Mouse (Mus musculus) olfactory bulb, adult 2 months (tissue): ENCODE data around the gene Ankrd42. TPM values are rescaled to one million over a fixed set of nuclear protein-coding genes. Genes with fewer than 3 reads are reported as not detected.

Experiments
- H3K27ac ChIP-seq: fragments of 200-500 bp; 2 replicates; pipeline ENCODE4 v1.5.1; 2012; ENCODE audit warnings: low read depth, low read length; ENCODE audit not compliant: insufficient read depth
- H3K4me1 ChIP-seq: fragments of 200-500 bp; 2 replicates; pipeline ENCODE4 v1.6.1; 2012; ENCODE audit warnings: low read length; ENCODE audit not compliant: control insufficient read depth, insufficient read depth
- H3K4me3 ChIP-seq: fragments of 200-500 bp; 2 replicates; pipeline ENCODE4 v1.5.1; 2012; ENCODE audit warnings: mild to moderate bottlenecking, low read depth, low read length, moderate library complexity; ENCODE audit not compliant: insufficient read depth
- CTCF ChIP-seq: fragments of 200-500 bp; IDR thresholded peaks from 2 replicates; pipeline ENCODE4 v1.5.1; 2012; ENCODE audit warnings: low read depth, mild to moderate bottlenecking, low read length, moderate library complexity; ENCODE audit not compliant: insufficient read depth
- POLR2A ChIP-seq: fragments of 200-500 bp; IDR thresholded peaks from 2 replicates; pipeline ENCODE4 v1.6.1; 2012; ENCODE audit warnings: mild to moderate bottlenecking, low read depth, low read length, moderate library complexity; ENCODE audit not compliant: insufficient read depth
- WGBS: fragments of 180-500 bp; shearing (Covaris S2); methylation state at CpG from one replicate; pipeline ENCODE4 v1.1.7; 2018; 5-methylcytosine and 5-hydroxymethylcytosine counted together
- polyA plus RNA-seq: library from polyadenylated mRNA; stranded (reverse); fragments of >200 nt; gene quantifications from 2 replicates; pipeline ENCODE4 v1.2.4, GENCODE M21; 2012; ENCODE audit warnings: low replicate concordance; ENCODE audit not compliant: missing spikeins, insufficient read depth, insufficient read length

Ankrd42 gene
- polyA plus RNA-seq, 1 experiment: not detected

GRCm38 (mm10) chr7:92653329-92653728 lies 16.4 kb upstream of the Ankrd42 start:
- H3K27ac ChIP-seq: no peak overlapping the region
- TF ChIP-seq CTCF: no peak
- TF ChIP-seq POLR2A: no peak
- H3K4me3 ChIP-seq: no peak overlapping the region
- H3K4me1 ChIP-seq: peaks cover 2% of the 10 kb centered on the region; the same call in 1 of the 2 replicates
- WGBS: 77% methylated on average over 1 of the region's 1 CpGs

- Histone ChIP-seq H3K4me3 (no peak overlapping the region), H3K27ac (no peak overlapping the region), H3K4me1 (no peaks in the 10 kb centered on the region)
- no peak for TF ChIP-seq CTCF
- TF ChIP-seq POLR2A: no peak
- 79% methylated on average over 7 of the region's 7 CpGs for WGBS
These were observed 10.8 kb upstream of the Ankrd42 start for GRCm38 (mm10) chr7:92647790-92648189.

- Histone ChIP-seq H3K4me3 (no peak overlapping the region), H3K4me1 (no peaks in the 10 kb centered on the region), H3K27ac (no peak overlapping the region)
- TF ChIP-seq POLR2A (no peak), CTCF (no peak)
These were observed 5.4 kb upstream of the Ankrd42 start for GRCm38 (mm10) chr7:92642358-92642757.

GRCm38 (mm10) chr7:92638050-92638449 lies 1.1 kb upstream of the Ankrd42 start:
- Histone ChIP-seq H3K27ac (no peak overlapping the region), H3K4me1 (peaks cover 7% of the 10 kb centered on the region), H3K4me3 (no peak overlapping the region)
- no peak for TF ChIP-seq POLR2A
- TF ChIP-seq CTCF: no peak
- 86% methylated on average over 5 of the region's 5 CpGs for WGBS

GRCm38 (mm10) chr7:92636295-92637011 lies 489 bp downstream of the Ankrd42 start:
- under 1% methylated on average over 49 of the region's 49 CpGs for WGBS
- H3K4me1 ChIP-seq: peaks cover 7% of the 10 kb centered on the region
- H3K27ac ChIP-seq: no peak overlapping the region
- TF ChIP-seq POLR2A (no peak; the same call in 1 of the 2 replicates), CTCF (no peak)
- peak overlapping the region; percentile 64 for H3K4me3 ChIP-seq

GRCm38 (mm10) chr7:92630167-92630566 lies 6.8 kb downstream of the Ankrd42 start:
- TF ChIP-seq CTCF (no peak), POLR2A (no peak)
- Histone ChIP-seq H3K27ac (no peak overlapping the region), H3K4me1 (no peaks in the 10 kb centered on the region), H3K4me3 (no peak overlapping the region)
- WGBS: 45% methylated on average over 2 of the region's 2 CpGs

GRCm38 (mm10) chr7:92624488-92624887 lies 12.5 kb downstream of the Ankrd42 start:
- TF ChIP-seq CTCF (no peak), POLR2A (no peak)
- WGBS: 30% methylated on average over 2 of the region's 2 CpGs
- Histone ChIP-seq H3K4me3 (no peak overlapping the region), H3K27ac (no peak overlapping the region), H3K4me1 (no peaks in the 10 kb centered on the region)

GRCm38 (mm10) chr7:92610830-92611229 lies 26.1 kb downstream of the Ankrd42 start:
- Histone ChIP-seq H3K27ac (no peak overlapping the region), H3K4me1 (no peaks in the 10 kb centered on the region), H3K4me3 (no peak overlapping the region)
- 26% methylated on average over 7 of the region's 7 CpGs for WGBS
- no peak for TF ChIP-seq POLR2A
- TF ChIP-seq CTCF: no peak

- no peak for TF ChIP-seq CTCF
- no peak for TF ChIP-seq POLR2A
- no peak overlapping the region for H3K27ac ChIP-seq
- H3K4me1 ChIP-seq: no peaks in the 10 kb centered on the region
- 90% methylated on average over 7 of the region's 7 CpGs for WGBS
- no peak overlapping the region for H3K4me3 ChIP-seq
These were observed 32.0 kb downstream of the Ankrd42 start for GRCm38 (mm10) chr7:92604961-92605360.

- Histone ChIP-seq H3K27ac (no peak overlapping the region), H3K4me1 (no peaks in the 10 kb centered on the region), H3K4me3 (no peak overlapping the region)
- WGBS: 79% methylated on average over 2 of the region's 2 CpGs
- TF ChIP-seq POLR2A (no peak), CTCF (no peak)
These were observed 46.1 kb downstream of the Ankrd42 start for GRCm38 (mm10) chr7:92590842-92591241.
